Mouse (Mus musculus) layer of hippocampus, postnatal 14 days (tissue): ENCODE data around the gene Ly6c2. TPM values are rescaled to one million over a fixed set of nuclear protein-coding genes. Genes with fewer than 3 reads are reported as not detected.
"Not testable (repeated sequence)": the region's sequence is repeated elsewhere in the genome, so short reads cannot be mapped to it uniquely, and the experiment has no call there.

Source experiments
- DNase-seq, 2 experiments: peaks; one replicate each; pipeline ENCODE4 v3.0.0; 2021 to 2022; ENCODE audit warnings: low spot score in 2 of 2, mixed read lengths in 1 of 2
- long read RNA-seq, 2 experiments: library from polyadenylated mRNA; stranded (forward); transcript quantifications; one replicate each; pipeline ENCODE4 v2.0.0; 2021
- total RNA-seq, 2 experiments: library from RNA; stranded (reverse); gene quantifications; 2 replicates each; pipeline ENCODE4 v1.2.3; 2021

Ly6c2 gene
- 1 to 10 TPM in 1 of 2 experiments, under 1 TPM in 1; 0.95 to 2.9 TPM for total RNA-seq
- long read RNA-seq, experiment 1, result 0 reads
- long read RNA-seq, experiment 2, result 0 reads

DNA sequence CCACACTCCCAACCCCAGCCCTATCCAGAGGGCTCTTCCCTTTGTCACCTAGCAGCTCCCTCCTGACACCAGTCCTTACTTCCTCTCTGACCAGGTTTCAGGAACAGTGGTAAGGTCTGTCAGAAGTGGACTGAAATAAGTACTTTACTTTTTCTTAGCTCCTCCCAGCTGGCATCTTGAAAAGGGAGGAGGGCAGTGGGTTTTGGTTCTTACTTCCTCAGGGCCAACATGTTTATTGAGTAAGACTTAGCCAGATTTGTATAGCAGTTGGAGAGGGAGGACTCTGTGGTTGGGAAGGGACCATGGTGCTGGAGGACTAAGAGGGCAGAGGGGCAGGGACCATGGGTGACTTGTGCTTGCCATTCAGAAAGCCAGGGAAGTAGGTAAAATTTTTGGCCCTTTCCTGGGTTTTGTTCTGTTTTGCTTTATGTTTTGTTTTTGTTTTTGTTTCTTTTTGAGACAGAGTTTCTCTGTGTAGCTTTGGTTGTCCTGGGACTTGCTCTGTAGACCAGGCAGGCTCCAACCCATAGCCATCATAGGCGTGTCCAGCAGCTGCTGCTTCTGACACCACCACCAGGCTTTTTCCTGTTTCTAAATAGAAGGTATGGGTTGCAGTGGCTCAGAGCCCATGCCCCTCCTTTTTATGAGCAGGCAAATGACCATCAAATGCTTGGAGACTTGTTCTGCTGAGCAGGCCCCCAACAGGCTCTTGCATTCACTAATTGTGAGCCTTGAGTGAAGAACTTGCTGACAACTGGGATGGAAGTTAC is at the start of gene Ly6c2:
Gene Ly6c2, minus strand, starts transcription at position 110 of the 770 bp plus-strand sequence.
- DNase-seq, result not testable (repeated sequence)

DNA sequence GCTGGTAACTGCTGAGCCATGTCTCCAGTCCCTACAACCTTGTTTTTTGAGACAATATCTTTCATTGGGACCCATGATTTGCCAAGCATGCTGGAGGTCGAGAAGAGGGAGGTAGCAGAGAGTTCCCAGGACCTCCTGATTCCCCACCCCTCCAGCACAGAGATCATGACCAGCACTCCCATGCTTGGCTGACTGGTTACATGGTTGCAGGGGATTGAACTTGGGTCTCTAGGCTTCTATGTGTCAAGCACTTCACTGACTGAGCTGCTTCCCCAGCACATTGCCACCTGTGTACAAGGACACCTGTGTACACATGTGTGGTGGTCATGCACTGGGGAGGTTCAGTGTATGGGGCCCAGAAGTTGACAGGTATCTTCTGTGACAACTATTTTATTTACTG is 45.9 kb upstream of the Ly6c2 start:
- no peak for DNase-seq

- DNase-seq, result no peak
Observed at GRCm38 (mm10) chr15:75154940-75155339, 43.2 kb upstream of the Ly6c2 start, which contains the start of gene Ly6g. Ly6g (plus strand) TSS chr15:75155240.

DNA sequence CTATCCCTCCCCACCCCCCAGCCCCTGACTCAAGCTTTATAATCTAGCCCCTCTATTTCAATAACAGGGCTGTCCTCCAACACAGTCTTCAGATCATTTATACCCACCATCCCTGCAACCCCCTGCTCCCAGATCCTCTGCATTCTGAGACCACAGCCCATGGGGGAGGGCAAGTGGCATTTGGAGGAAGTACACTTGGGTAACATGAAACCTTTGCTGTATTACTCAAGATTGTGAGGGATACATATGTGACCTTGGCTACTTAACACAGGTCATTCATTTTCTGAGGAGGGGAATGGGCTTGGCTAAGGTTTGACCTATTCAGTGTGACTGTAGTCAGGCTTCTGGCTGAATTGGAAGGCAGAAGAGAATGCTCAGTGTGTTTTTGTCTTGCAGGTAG is 41.3 kb upstream of the Ly6c2 start:
- DNase-seq, result no peak

- no peak for DNase-seq
Observed at GRCm38 (mm10) chr15:75143735-75144134, 32.0 kb upstream of the Ly6c2 start.

- DNase-seq, result not testable (repeated sequence)
Observed at GRCm38 (mm10) chr15:75141812-75142360, 30.1 kb upstream of the Ly6c2 start.

DNA sequence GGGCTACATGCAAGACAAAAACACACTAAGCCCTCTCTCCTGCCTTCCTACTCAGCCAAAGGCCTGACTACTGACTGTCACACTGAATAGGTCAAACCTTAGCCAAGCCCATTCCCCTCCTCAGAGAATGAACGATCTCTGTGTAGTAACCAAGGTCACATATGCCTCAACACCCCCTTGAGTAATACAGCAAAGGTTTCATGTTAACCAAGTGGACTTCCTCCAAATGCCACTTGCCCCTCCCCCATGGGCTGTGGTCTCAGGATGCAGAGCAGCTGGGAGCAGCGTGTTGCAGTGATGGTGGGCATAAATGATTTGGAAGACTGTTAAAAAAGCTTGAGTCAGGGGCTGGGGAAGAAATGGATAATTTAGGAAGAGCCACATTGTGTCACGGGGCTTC is 26.0 kb upstream of the Ly6c2 start:
- not testable (repeated sequence) for DNase-seq

GRCm38 (mm10) chr15:75135090-75135783 is 23.5 kb upstream of the Ly6c2 start:
- not testable (repeated sequence) for DNase-seq

DNA sequence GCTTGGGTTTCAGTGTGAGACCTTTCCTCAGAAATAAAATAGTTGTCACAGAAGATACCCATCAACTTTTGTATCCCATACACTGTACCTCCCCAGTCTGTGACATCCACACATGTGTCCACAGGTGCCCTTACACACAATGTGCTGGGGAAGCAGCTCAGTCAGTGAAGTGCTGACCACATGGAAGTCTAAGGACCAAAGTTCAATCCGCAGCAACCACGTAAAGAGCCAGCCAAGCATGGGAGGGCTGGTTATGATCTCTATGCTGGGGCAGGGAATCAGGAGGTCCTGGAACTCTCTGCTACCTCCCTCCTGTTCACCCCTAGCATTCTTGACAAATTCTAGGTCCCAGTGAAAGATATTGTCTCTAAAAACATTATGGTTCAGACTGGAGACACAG is 20.6 kb upstream of the Ly6c2 start:
- not testable (repeated sequence) for DNase-seq

DNA sequence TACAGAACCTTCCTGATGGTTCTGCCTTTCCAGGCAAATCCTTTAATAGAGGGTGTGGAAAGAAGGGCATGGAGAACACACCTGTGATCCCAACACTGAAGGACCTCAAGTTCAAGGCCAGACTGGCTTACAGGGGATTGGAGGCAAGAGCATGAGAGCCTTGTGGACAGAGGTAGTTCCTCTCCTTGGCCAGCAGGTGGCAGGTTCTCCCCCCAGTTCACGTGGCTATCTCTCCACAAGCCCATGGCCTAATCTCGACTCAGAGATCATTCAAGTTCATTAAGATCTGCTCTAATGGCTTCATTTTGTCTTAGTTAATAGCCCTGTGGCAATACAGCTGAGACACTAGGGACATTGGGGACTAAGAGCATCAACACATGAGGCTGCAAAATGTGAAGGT is 8.3 kb upstream of the Ly6c2 start:
- DNase-seq, result peak in 1 of 2 experiments; percentile 2

DNA sequence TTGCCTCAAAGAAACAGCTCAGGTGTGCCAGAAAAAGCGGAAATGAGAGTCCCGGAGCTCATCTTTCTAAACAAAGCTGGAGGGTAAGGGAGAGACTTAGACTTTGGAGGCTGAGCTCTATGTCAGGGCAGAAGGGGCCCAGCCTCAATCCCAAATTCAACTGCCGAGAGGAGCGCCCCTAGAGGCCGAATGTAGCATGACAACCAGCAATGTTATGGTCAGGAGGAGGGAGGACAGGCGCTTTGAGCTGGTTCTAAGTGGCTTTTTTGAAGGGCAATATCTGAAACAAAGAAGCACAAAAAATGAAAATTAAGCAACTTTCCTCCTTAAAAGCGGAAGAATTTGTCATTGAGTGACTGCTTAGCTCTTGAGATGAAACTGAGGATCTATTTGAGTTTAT is 7.0 kb upstream of the Ly6c2 start:
- peak in 1 of 2 experiments; percentile 4 for DNase-seq

GRCm38 (mm10) chr15:75117481-75117880 is 5.7 kb upstream of the Ly6c2 start:
- DNase-seq, result not testable (repeated sequence)

GRCm38 (mm10) chr15:75116525-75116924 is 4.8 kb upstream of the Ly6c2 start:
- no peak for DNase-seq

DNA sequence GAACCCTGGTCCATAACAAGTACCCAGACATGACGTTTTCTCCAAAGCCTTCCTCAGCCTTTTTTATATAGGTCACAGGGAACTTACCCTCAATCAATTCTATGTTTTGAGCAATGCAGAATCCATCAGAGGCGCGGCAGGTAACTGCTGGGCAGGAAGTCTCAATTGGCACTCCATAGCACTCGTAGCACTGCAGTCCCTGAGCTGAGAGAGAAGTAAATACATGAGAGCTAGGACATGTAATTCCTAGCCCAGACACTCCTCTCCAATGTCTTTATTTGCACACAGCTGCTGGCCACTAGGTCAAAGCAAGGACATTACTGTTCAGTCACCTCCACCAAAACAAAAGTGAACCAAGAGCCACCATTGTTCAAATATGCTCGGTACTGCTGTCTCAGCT is 1.3 kb downstream of the Ly6c2 start:
- not testable (repeated sequence) for DNase-seq

DNA sequence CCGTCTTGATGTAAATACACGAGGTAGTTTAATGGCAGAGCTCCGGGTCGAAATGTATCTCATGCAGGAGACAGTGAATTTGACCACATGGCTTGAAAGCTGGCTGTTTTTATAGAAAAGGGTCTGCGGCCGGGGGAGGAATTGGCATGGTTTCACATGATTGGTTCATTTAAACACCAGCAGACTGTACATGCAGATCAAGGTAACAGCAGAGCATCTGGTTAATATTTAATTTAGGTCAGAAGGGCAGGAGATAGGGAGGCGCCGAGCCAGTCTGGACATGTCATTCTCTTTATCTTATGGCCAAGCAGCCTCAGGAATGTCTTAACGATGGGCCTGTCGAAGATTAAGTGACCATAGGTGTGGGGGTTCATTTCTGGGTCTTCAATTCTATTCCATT is 12.5 kb downstream of the Ly6c2 start:
- no peak for DNase-seq

DNA sequence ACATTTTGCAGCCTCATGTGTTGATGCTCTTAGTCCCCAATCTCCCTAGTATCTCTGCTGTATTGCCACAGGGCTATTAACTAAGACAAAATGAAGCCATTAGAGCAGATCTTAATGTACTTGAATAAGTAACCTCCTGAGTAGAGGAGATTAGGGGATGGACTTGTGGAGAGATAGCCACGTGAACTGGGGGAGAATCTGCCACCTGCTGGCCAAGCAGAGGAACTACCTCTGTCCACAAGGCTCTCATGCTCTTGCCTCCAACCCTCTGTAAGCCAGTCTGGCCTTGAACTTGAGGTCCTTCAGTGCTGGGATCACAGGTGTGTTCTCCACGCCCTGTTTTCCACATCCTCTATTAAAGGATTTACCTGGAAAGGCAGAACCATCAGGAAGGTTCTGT is 23.7 kb downstream of the Ly6c2 start:
- DNase-seq, result peak in 1 of 2 experiments; percentile 2

GRCm38 (mm10) chr15:75069965-75070364 is 41.8 kb downstream of the Ly6c2 start:
- no peak for DNase-seq

DNA sequence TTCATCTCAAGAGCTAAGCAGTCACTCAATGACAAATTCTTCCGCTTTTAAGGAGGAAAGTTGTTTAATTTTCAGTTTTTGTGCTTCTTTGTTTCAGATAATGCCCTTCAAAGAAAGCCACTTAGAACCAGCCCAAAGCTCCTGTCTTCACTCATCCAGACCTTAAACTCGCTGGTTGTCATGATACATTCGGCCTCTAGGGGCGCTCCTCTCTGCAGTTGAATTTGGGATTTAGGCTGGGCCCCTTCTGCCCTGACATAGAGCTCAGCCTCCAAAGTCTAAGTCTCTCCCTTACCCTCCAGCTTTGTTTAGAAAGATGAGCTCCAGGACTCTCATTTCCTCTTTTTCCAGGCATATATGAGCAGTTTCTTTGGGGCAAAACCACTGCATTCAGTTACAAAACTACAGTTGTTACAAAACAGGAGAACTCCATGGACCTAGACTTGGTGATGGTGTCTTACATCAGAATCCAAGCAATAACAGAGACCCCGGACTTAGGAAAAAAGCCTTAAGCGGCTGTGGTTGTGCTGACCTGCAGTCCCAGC is 49.7 kb downstream of the Ly6c2 start:
- DNase-seq, result peak; percentile 19 to 42

DNA sequence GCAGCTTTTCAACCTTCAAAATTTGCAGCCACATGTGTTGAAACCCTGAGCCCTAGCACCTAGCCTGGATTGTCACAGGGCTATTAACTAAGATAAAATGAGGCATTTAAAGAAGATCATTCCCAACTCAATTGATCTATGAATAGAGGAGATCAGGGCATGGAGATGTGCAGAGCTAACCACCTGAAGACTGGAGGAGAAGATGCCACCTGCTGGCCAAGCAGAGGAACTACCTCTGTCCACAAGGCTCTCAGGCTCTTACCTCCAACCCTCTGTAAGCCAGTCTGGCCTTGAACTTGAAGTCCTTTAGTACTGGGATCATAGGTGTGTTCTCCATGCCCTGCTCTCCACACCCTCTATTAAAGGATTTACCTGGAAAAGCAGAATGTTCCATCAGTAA is 51.3 kb downstream of the Ly6c2 start:
- peak; percentile 5 to 10 for DNase-seq
